Mouse (Mus musculus) hindbrain, embryonic 13.5 days (tissue): ENCODE results near the gene Tln2. TPM values are rescaled to one million over a fixed set of nuclear protein-coding genes. Genes with fewer than 3 reads are reported as not detected.

Experiments used
- ATAC-seq: fragments of 200-750 bp; cut with Nextera tagmentation; 2 replicates; pipeline ENCODE4 v1.8.0; 2017; ENCODE audit warnings: moderate TSS enrichment; ENCODE audit not compliant: low FRiP score
- H3K27ac ChIP-seq: fragments of 300-500 bp; sonication (generic); 2 replicates; pipeline ENCODE4 v1.5.1; 2015; ENCODE audit warnings: inconsistent platforms, mild to moderate bottlenecking, moderate library complexity
- H3K27me3 ChIP-seq: fragments of 300-500 bp; sonication (generic); 2 replicates; pipeline ENCODE4 v1.6.1; 2015; ENCODE audit warnings: mild to moderate bottlenecking, inconsistent platforms
- H3K36me3 ChIP-seq: fragments of 300-500 bp; sonication (generic); 2 replicates; pipeline ENCODE4 v1.6.1; 2015; ENCODE audit warnings: mild to moderate bottlenecking, inconsistent platforms
- H3K4me1 ChIP-seq: fragments of 300-500 bp; sonication (generic); replicated peaks from 2 replicates; pipeline ENCODE4 v1.6.1; 2015; ENCODE audit warnings: inconsistent platforms
- H3K4me2 ChIP-seq: fragments of 300-500 bp; sonication (generic); 2 replicates; pipeline ENCODE4 v1.6.1; 2015; ENCODE audit warnings: inconsistent platforms, mild to moderate bottlenecking, moderate library complexity
- H3K4me3 ChIP-seq: fragments of 300-500 bp; sonication (generic); 2 replicates; pipeline ENCODE4 v1.5.1; 2015; ENCODE audit warnings: mild to moderate bottlenecking, inconsistent platforms
- H3K9ac ChIP-seq: fragments of 300-500 bp; sonication (generic); 2 replicates; pipeline ENCODE4 v1.6.1; 2015; ENCODE audit warnings: mild to moderate bottlenecking, inconsistent platforms
- H3K9me3 ChIP-seq: fragments of 300-500 bp; sonication (generic); 2 replicates; pipeline ENCODE4 v1.6.1; 2016; ENCODE audit warnings: inconsistent platforms
- WGBS: fragments of 180-500 bp; shearing (Covaris S2); methylation state at CpG from one replicate; pipeline ENCODE4 v1.1.7; 2015; 5-methylcytosine and 5-hydroxymethylcytosine counted together
- polyA plus RNA-seq: library from polyadenylated mRNA; unstranded; fragments of >200 nt; fragmentation: Nextera tagmentation; extraction: Ambion mirVana; gene quantifications from 2 replicates; pipeline ENCODE4 v1.2.1, GENCODE M21; 2015

Tln2 gene
- polyA plus RNA-seq, 1 experiment from 2014 or later: 33.8 TPM

GRCm38 (mm10) chr9:67384028-67384590 lies 175.4 kb downstream of the Tln2 start:
- 73% methylated on average over 9 of the region's 9 CpGs for WGBS
- Histone ChIP-seq H3K27me3 (no peaks in the 10 kb centered on the region), H3K9ac (no peak overlapping the region), H3K4me3 (no peak overlapping the region), H3K4me2 (no peak overlapping the region), H3K9me3 (no peaks in the 10 kb centered on the region), H3K4me1 (peaks cover 6% of the 10 kb centered on the region), H3K27ac (no peak overlapping the region), H3K36me3 (no peaks in the 10 kb centered on the region)
- ATAC-seq: no peak

GRCm38 (mm10) chr9:67380095-67380494 lies 179.4 kb downstream of the Tln2 start:
- Histone ChIP-seq H3K4me2 (no peak overlapping the region), H3K36me3 (no peaks in the 10 kb centered on the region), H3K9me3 (no peaks in the 10 kb centered on the region), H3K27me3 (no peaks in the 10 kb centered on the region), H3K4me1 (no peaks in the 10 kb centered on the region; the same call in 1 of the 2 replicates), H3K4me3 (no peak overlapping the region), H3K9ac (no peak overlapping the region), H3K27ac (no peak overlapping the region)
- ATAC-seq: no peak
- WGBS: 65% methylated on average over 5 of the region's 5 CpGs

- H3K4me2 ChIP-seq: no peak overlapping the region
Measured at GRCm38 (mm10) chr9:67378772-67379171, 180.7 kb downstream of the Tln2 start.

GRCm38 (mm10) chr9:67368078-67368477 lies 191.4 kb downstream of the Tln2 start:
- no peaks in the 10 kb centered on the region for H3K27me3 ChIP-seq
- H3K27ac ChIP-seq: no peak overlapping the region
- no peak for ATAC-seq
- no peaks in the 10 kb centered on the region for H3K4me1 ChIP-seq
- WGBS: 91% methylated on average over 3 of the region's 3 CpGs
- H3K4me3 ChIP-seq: no peak overlapping the region
- H3K4me2 ChIP-seq: no peak overlapping the region
- peaks cover 10% of the 10 kb centered on the region; the same call in 1 of the 2 replicates for H3K36me3 ChIP-seq
- H3K9ac ChIP-seq: no peak overlapping the region
- H3K9me3 ChIP-seq: no peaks in the 10 kb centered on the region

More at GRCm38 (mm10) chr9:67378772-67379171, 180.7 kb downstream of the Tln2 start:
- H3K9me3 ChIP-seq: no peaks in the 10 kb centered on the region
- no peak overlapping the region for H3K27ac ChIP-seq
- no peak for ATAC-seq
- WGBS: 92% methylated on average over 5 of the region's 5 CpGs
- H3K4me3 ChIP-seq: no peak overlapping the region
- no peaks in the 10 kb centered on the region for H3K36me3 ChIP-seq
- H3K27me3 ChIP-seq: no peaks in the 10 kb centered on the region
- no peaks in the 10 kb centered on the region for H3K4me1 ChIP-seq
- H3K9ac ChIP-seq: no peak overlapping the region

- no peak for ATAC-seq
- H3K36me3 ChIP-seq: peaks cover 11% of the 10 kb centered on the region
- H3K9ac ChIP-seq: no peak overlapping the region
- no peak overlapping the region for H3K4me3 ChIP-seq
- 92% methylated on average over 10 of the region's 10 CpGs for WGBS
- H3K27me3 ChIP-seq: no peaks in the 10 kb centered on the region
- no peak overlapping the region for H3K4me2 ChIP-seq
- H3K4me1 ChIP-seq: no peaks in the 10 kb centered on the region
- no peak overlapping the region for H3K27ac ChIP-seq
- H3K9me3 ChIP-seq: no peaks in the 10 kb centered on the region
Measured at GRCm38 (mm10) chr9:67362511-67362910, 197.0 kb downstream of the Tln2 start.

- Histone ChIP-seq H3K36me3 (peaks cover 16% of the 10 kb centered on the region), H3K4me2 (no peak overlapping the region), H3K9ac (no peak overlapping the region), H3K27ac (no peak overlapping the region), H3K4me3 (no peak overlapping the region), H3K4me1 (no peaks in the 10 kb centered on the region), H3K27me3 (no peaks in the 10 kb centered on the region), H3K9me3 (no peaks in the 10 kb centered on the region)
- ATAC-seq: no peak
- WGBS: 76% methylated on average over 2 of the region's 2 CpGs
Measured at GRCm38 (mm10) chr9:67362053-67362452, 197.4 kb downstream of the Tln2 start.

GRCm38 (mm10) chr9:67361511-67361910 lies 198.0 kb downstream of the Tln2 start:
- no peak for ATAC-seq
- H3K4me1 ChIP-seq: no peaks in the 10 kb centered on the region
- H3K36me3 ChIP-seq: peaks cover 16% of the 10 kb centered on the region
- H3K9me3 ChIP-seq: no peaks in the 10 kb centered on the region
- H3K9ac ChIP-seq: no peak overlapping the region
- H3K27ac ChIP-seq: no peak overlapping the region
- no peaks in the 10 kb centered on the region for H3K27me3 ChIP-seq
- WGBS: 83% methylated on average over 5 of the region's 5 CpGs
- no peak overlapping the region for H3K4me3 ChIP-seq
- H3K4me2 ChIP-seq: no peak overlapping the region

- H3K9me3 ChIP-seq: no peaks in the 10 kb centered on the region
- H3K4me3 ChIP-seq: no peak overlapping the region
- no peak overlapping the region for H3K27ac ChIP-seq
- 95% methylated on average over 14 of the region's 14 CpGs for WGBS
- no peak overlapping the region for H3K9ac ChIP-seq
- H3K4me2 ChIP-seq: no peak overlapping the region
- H3K27me3 ChIP-seq: no peaks in the 10 kb centered on the region
- H3K4me1 ChIP-seq: no peaks in the 10 kb centered on the region
- no peak for ATAC-seq
- H3K36me3 ChIP-seq: peaks cover 7% of the 10 kb centered on the region; the same call in 1 of the 2 replicates
Measured at GRCm38 (mm10) chr9:67354356-67354755, 205.1 kb downstream of the Tln2 start.

GRCm38 (mm10) chr9:67353365-67353764 lies 206.1 kb downstream of the Tln2 start:
- Histone ChIP-seq H3K27ac (no peak overlapping the region), H3K4me3 (no peak overlapping the region), H3K4me1 (no peaks in the 10 kb centered on the region), H3K27me3 (no peaks in the 10 kb centered on the region), H3K9me3 (no peaks in the 10 kb centered on the region), H3K4me2 (no peak overlapping the region), H3K9ac (no peak overlapping the region), H3K36me3 (peaks cover 7% of the 10 kb centered on the region; the same call in 1 of the 2 replicates)
- ATAC-seq: no peak
- 90% methylated on average over 7 of the region's 7 CpGs for WGBS

GRCm38 (mm10) chr9:67348983-67349382 lies 210.5 kb downstream of the Tln2 start:
- ATAC-seq: no peak
- Histone ChIP-seq H3K4me1 (no peaks in the 10 kb centered on the region), H3K9me3 (no peaks in the 10 kb centered on the region), H3K27ac (no peak overlapping the region), H3K36me3 (peaks cover 4% of the 10 kb centered on the region), H3K4me2 (no peak overlapping the region), H3K4me3 (no peak overlapping the region), H3K9ac (no peak overlapping the region), H3K27me3 (no peaks in the 10 kb centered on the region)
- WGBS: 87% methylated on average over 7 of the region's 7 CpGs

GRCm38 (mm10) chr9:67347184-67347583 lies 212.3 kb downstream of the Tln2 start:
- no peak for ATAC-seq
- H3K27ac ChIP-seq: no peak overlapping the region
- no peak overlapping the region for H3K4me2 ChIP-seq
- H3K9ac ChIP-seq: no peak overlapping the region
- 86% methylated on average over 5 of the region's 5 CpGs for WGBS
- peaks cover 11% of the 10 kb centered on the region for H3K36me3 ChIP-seq
- no peaks in the 10 kb centered on the region for H3K4me1 ChIP-seq
- H3K4me3 ChIP-seq: no peak overlapping the region
- H3K27me3 ChIP-seq: no peaks in the 10 kb centered on the region
- H3K9me3 ChIP-seq: no peaks in the 10 kb centered on the region

- H3K4me1 ChIP-seq: no peaks in the 10 kb centered on the region
- no peak overlapping the region for H3K9ac ChIP-seq
- no peaks in the 10 kb centered on the region for H3K27me3 ChIP-seq
- ATAC-seq: no peak
- no peaks in the 10 kb centered on the region for H3K9me3 ChIP-seq
- H3K27ac ChIP-seq: no peak overlapping the region
- H3K4me2 ChIP-seq: no peak overlapping the region
- WGBS: 86% methylated on average over 3 of the region's 3 CpGs
- H3K4me3 ChIP-seq: no peak overlapping the region
- peaks cover 6% of the 10 kb centered on the region; the same call in 1 of the 2 replicates for H3K36me3 ChIP-seq
Measured at GRCm38 (mm10) chr9:67331281-67331680, 228.2 kb downstream of the Tln2 start.

GRCm38 (mm10) chr9:67328451-67328850 lies 231.1 kb downstream of the Tln2 start:
- no peaks in the 10 kb centered on the region for H3K36me3 ChIP-seq
- WGBS: 92% methylated on average over 3 of the region's 3 CpGs
- H3K9me3 ChIP-seq: no peaks in the 10 kb centered on the region
- ATAC-seq: no peak
- H3K27me3 ChIP-seq: no peaks in the 10 kb centered on the region
- no peak overlapping the region for H3K4me2 ChIP-seq
- H3K9ac ChIP-seq: no peak overlapping the region
- no peaks in the 10 kb centered on the region for H3K4me1 ChIP-seq
- no peak overlapping the region for H3K27ac ChIP-seq
- H3K4me3 ChIP-seq: no peak overlapping the region
